Mouse (Mus musculus): ENCODE measurements around the gene Klhdc2. TPM values are rescaled to one million over a fixed set of nuclear protein-coding genes. Genes with fewer than 3 reads are reported as not detected.

Gene Klhdc2
- polyA plus RNA-seq, 1 experiment from 2014 or later, result 241 TPM

GRCm38 (mm10) chr12:69304051-69304450 lies 7.6 kb downstream of the Klhdc2 start:
- Histone ChIP-seq H3K27ac (replicated peaks; ENCODE audit: low read depth, low read length) (no peak overlapping the region), H3K9me3 (replicated peaks; ENCODE audit: control insufficient read depth, low read length) (no peaks in the 10 kb centered on the region), H3K27me3 (ENCODE audit: control insufficient read depth, insufficient read depth, low read length) (no peaks in the 10 kb centered on the region), H3K4me2 (ENCODE audit: low read depth, low read length) (no peak overlapping the region), H3K9ac (replicated peaks; ENCODE audit: low read length) (no peak overlapping the region), H3K4me1 (ENCODE audit: control insufficient read depth, insufficient read depth, low read length) (no peaks in the 10 kb centered on the region), H3K36me3 (replicated peaks; ENCODE audit: control insufficient read depth, insufficient read depth, low read depth, low read length) (peaks cover 13% of the 10 kb centered on the region), H3K4me3 (ENCODE audit: low read depth, low read length) (no peak overlapping the region)
- DNase-seq (ENCODE audit: low spot score), result no peak
- WGBS, result 97% methylated on average over 2 of the region's 2 CpGs
- no peak for ATAC-seq (replicated peaks; ENCODE audit: insufficient number of reproducible peaks, low FRiP score, low TSS enrichment, low read depth)

GRCm38 (mm10) chr12:69306333-69306732 lies 9.9 kb downstream of the Klhdc2 start:
- H3K27ac ChIP-seq (replicated peaks; ENCODE audit: low read depth, low read length), result no peak overlapping the region
- H3K9ac ChIP-seq (replicated peaks; ENCODE audit: low read length), result no peak overlapping the region
- H3K4me2 ChIP-seq (ENCODE audit: low read depth, low read length), result no peak overlapping the region
- H3K9me3 ChIP-seq (replicated peaks; ENCODE audit: control insufficient read depth, low read length), result no peaks in the 10 kb centered on the region
- ATAC-seq (replicated peaks; ENCODE audit: insufficient number of reproducible peaks, low FRiP score, low TSS enrichment, low read depth) (no peak), DNase-seq (ENCODE audit: low spot score) (no peak)
- no peaks in the 10 kb centered on the region for H3K4me1 ChIP-seq (ENCODE audit: control insufficient read depth, insufficient read depth, low read length)
- H3K36me3 ChIP-seq (replicated peaks; ENCODE audit: control insufficient read depth, insufficient read depth, low read depth, low read length), result peaks cover 29% of the 10 kb centered on the region
- H3K27me3 ChIP-seq (ENCODE audit: control insufficient read depth, insufficient read depth, low read length), result no peaks in the 10 kb centered on the region
- no peak overlapping the region for H3K4me3 ChIP-seq (ENCODE audit: low read depth, low read length)
- 97% methylated on average over 7 of the region's 7 CpGs for WGBS

GRCm38 (mm10) chr12:69309659-69310058 lies 13.2 kb downstream of the Klhdc2 start:
- peaks cover 29% of the 10 kb centered on the region for H3K36me3 ChIP-seq (replicated peaks; ENCODE audit: control insufficient read depth, insufficient read depth, low read depth, low read length)
- no peaks in the 10 kb centered on the region for H3K4me1 ChIP-seq (ENCODE audit: control insufficient read depth, insufficient read depth, low read length)
- DNase-seq (ENCODE audit: low spot score), result no peak
- no peak overlapping the region for H3K4me3 ChIP-seq (ENCODE audit: low read depth, low read length)
- no peak for ATAC-seq (replicated peaks; ENCODE audit: insufficient number of reproducible peaks, low FRiP score, low TSS enrichment, low read depth)
- H3K27ac ChIP-seq (replicated peaks; ENCODE audit: low read depth, low read length), result no peak overlapping the region
- no peaks in the 10 kb centered on the region for H3K27me3 ChIP-seq (ENCODE audit: control insufficient read depth, insufficient read depth, low read length)
- H3K9me3 ChIP-seq (replicated peaks; ENCODE audit: control insufficient read depth, low read length), result no peaks in the 10 kb centered on the region
- no peak overlapping the region for H3K4me2 ChIP-seq (ENCODE audit: low read depth, low read length)
- H3K9ac ChIP-seq (replicated peaks; ENCODE audit: low read length), result no peak overlapping the region
- 91% methylated on average over 4 of the region's 4 CpGs for WGBS

- Histone ChIP-seq H3K27ac (replicated peaks; ENCODE audit: low read depth, low read length) (no peak overlapping the region), H3K9me3 (replicated peaks; ENCODE audit: control insufficient read depth, low read length) (no peaks in the 10 kb centered on the region), H3K4me3 (ENCODE audit: low read depth, low read length) (no peak overlapping the region), H3K36me3 (replicated peaks; ENCODE audit: control insufficient read depth, insufficient read depth, low read depth, low read length) (peaks cover 3% of the 10 kb centered on the region; the same call in 1 of the 2 replicates), H3K9ac (replicated peaks; ENCODE audit: low read length) (no peak overlapping the region), H3K4me1 (ENCODE audit: control insufficient read depth, insufficient read depth, low read length) (no peaks in the 10 kb centered on the region), H3K27me3 (ENCODE audit: control insufficient read depth, insufficient read depth, low read length) (no peaks in the 10 kb centered on the region), H3K4me2 (ENCODE audit: low read depth, low read length) (no peak overlapping the region)
- DNase-seq (ENCODE audit: low spot score) (no peak), ATAC-seq (replicated peaks; ENCODE audit: insufficient number of reproducible peaks, low FRiP score, low TSS enrichment, low read depth) (no peak)
Observed at GRCm38 (mm10) chr12:69318431-69318830, 21.9 kb downstream of the Klhdc2 start.

- Histone ChIP-seq H3K9me3 (replicated peaks; ENCODE audit: control insufficient read depth, low read length) (no peaks in the 10 kb centered on the region), H3K4me2 (ENCODE audit: low read depth, low read length) (no peak overlapping the region), H3K4me3 (ENCODE audit: low read depth, low read length) (no peak overlapping the region), H3K9ac (replicated peaks; ENCODE audit: low read length) (no peak overlapping the region), H3K4me1 (ENCODE audit: control insufficient read depth, insufficient read depth, low read length) (no peaks in the 10 kb centered on the region), H3K27ac (replicated peaks; ENCODE audit: low read depth, low read length) (no peak overlapping the region), H3K36me3 (replicated peaks; ENCODE audit: control insufficient read depth, insufficient read depth, low read depth, low read length) (no peaks in the 10 kb centered on the region; the same call in none of the 2 replicates), H3K27me3 (ENCODE audit: control insufficient read depth, insufficient read depth, low read length) (no peaks in the 10 kb centered on the region)
- ATAC-seq (replicated peaks; ENCODE audit: insufficient number of reproducible peaks, low FRiP score, low TSS enrichment, low read depth), result no peak
- DNase-seq (ENCODE audit: low spot score), result no peak
- 89% methylated on average over 3 of the region's 3 CpGs for WGBS
Observed at GRCm38 (mm10) chr12:69331187-69331586, 34.7 kb downstream of the Klhdc2 start.

GRCm38 (mm10) chr12:69332147-69332546 lies 35.7 kb downstream of the Klhdc2 start:
- WGBS, result 90% methylated on average over 1 of the region's 1 CpGs
- Histone ChIP-seq H3K27me3 (ENCODE audit: control insufficient read depth, insufficient read depth, low read length) (no peaks in the 10 kb centered on the region), H3K4me2 (ENCODE audit: low read depth, low read length) (no peak overlapping the region), H3K9ac (replicated peaks; ENCODE audit: low read length) (no peak overlapping the region), H3K4me3 (ENCODE audit: low read depth, low read length) (no peak overlapping the region), H3K36me3 (replicated peaks; ENCODE audit: control insufficient read depth, insufficient read depth, low read depth, low read length) (no peaks in the 10 kb centered on the region; the same call in none of the 2 replicates), H3K4me1 (ENCODE audit: control insufficient read depth, insufficient read depth, low read length) (no peaks in the 10 kb centered on the region), H3K9me3 (replicated peaks; ENCODE audit: control insufficient read depth, low read length) (no peaks in the 10 kb centered on the region), H3K27ac (replicated peaks; ENCODE audit: low read depth, low read length) (no peak overlapping the region)
- DNase-seq (ENCODE audit: low spot score) (no peak), ATAC-seq (replicated peaks; ENCODE audit: insufficient number of reproducible peaks, low FRiP score, low TSS enrichment, low read depth) (no peak)

GRCm38 (mm10) chr12:69333547-69333946 lies 37.1 kb downstream of the Klhdc2 start:
- H3K9me3 ChIP-seq (replicated peaks; ENCODE audit: control insufficient read depth, low read length), result no peaks in the 10 kb centered on the region
- no peak overlapping the region for H3K27ac ChIP-seq (replicated peaks; ENCODE audit: low read depth, low read length)

GRCm38 (mm10) chr12:69349928-69350327 lies 53.4 kb downstream of the Klhdc2 start:
- Histone ChIP-seq H3K4me2 (ENCODE audit: low read depth, low read length) (no peak overlapping the region), H3K9me3 (replicated peaks; ENCODE audit: control insufficient read depth, low read length) (no peaks in the 10 kb centered on the region), H3K9ac (replicated peaks; ENCODE audit: low read length) (no peak overlapping the region), H3K36me3 (replicated peaks; ENCODE audit: control insufficient read depth, insufficient read depth, low read depth, low read length) (peaks cover 5% of the 10 kb centered on the region), H3K4me1 (ENCODE audit: control insufficient read depth, insufficient read depth, low read length) (no peaks in the 10 kb centered on the region), H3K4me3 (ENCODE audit: low read depth, low read length) (no peak overlapping the region), H3K27me3 (ENCODE audit: control insufficient read depth, insufficient read depth, low read length) (no peaks in the 10 kb centered on the region), H3K27ac (replicated peaks; ENCODE audit: low read depth, low read length) (no peak overlapping the region)
- 88% methylated on average over 2 of the region's 2 CpGs for WGBS
- no peak for DNase-seq (ENCODE audit: low spot score)
- ATAC-seq (replicated peaks; ENCODE audit: insufficient number of reproducible peaks, low FRiP score, low TSS enrichment, low read depth), result no peak

More at GRCm38 (mm10) chr12:69333547-69333946, 37.1 kb downstream of the Klhdc2 start:
- 81% methylated on average over 2 of the region's 2 CpGs for WGBS
- peak; percentile 53 for DNase-seq (ENCODE audit: low spot score)
- H3K4me2 ChIP-seq (ENCODE audit: low read depth, low read length), result no peak overlapping the region
- no peak for ATAC-seq (replicated peaks; ENCODE audit: insufficient number of reproducible peaks, low FRiP score, low TSS enrichment, low read depth)
- H3K36me3 ChIP-seq (replicated peaks; ENCODE audit: control insufficient read depth, insufficient read depth, low read depth, low read length), result no peaks in the 10 kb centered on the region; the same call in none of the 2 replicates
- H3K27me3 ChIP-seq (ENCODE audit: control insufficient read depth, insufficient read depth, low read length), result no peaks in the 10 kb centered on the region
- H3K9ac ChIP-seq (replicated peaks; ENCODE audit: low read length), result no peak overlapping the region
- no peaks in the 10 kb centered on the region for H3K4me1 ChIP-seq (ENCODE audit: control insufficient read depth, insufficient read depth, low read length)
- H3K4me3 ChIP-seq (ENCODE audit: low read depth, low read length), result no peak overlapping the region

All from embryonic facial prominence, embryonic 11.5 days (tissue).